In the genomic region with DNA sequence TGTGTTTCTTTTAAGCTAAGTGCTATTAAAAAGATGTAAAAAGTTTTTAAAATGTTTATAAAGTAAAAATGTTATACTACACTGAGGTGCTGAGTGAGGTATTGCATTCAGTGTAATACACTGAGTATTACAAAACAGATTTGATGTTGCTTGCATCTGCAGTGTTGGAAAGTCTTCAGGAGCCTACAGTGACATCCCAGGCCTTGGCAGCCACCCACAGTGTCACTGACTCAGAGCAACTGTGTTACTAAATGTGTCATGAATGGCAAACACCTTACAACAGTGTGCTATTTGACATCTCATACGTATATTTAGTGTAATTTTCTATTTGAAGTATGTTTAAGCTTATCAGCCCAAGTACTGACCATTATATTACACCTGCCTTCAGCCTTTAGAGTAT, we compare ENCODE assay signal across 23 mouse cellular contexts. TPM values are rescaled to one million over a fixed set of nuclear protein-coding genes. Genes with fewer than 3 reads are reported as not detected.
"Had no signal": no experiment of that assay in that cellular context is flagged by ENCODE, and none has a peak within 500 bp of the region (broad histone marks: within the 10 kb centered on the region; RNA-seq: fewer than 3 reads in every experiment).

No protein-coding gene starts in this region.

- H3K4me3 ChIP-seq: layer of hippocampus, adult 2 months; limb, embryonic 10.5 days; liver, embryonic 15.5 days; megakaryocyte, embryonic 14.5 days; midbrain, embryonic 15.5 days; neural tube, embryonic 12.5 days; stomach, embryonic 15.5 days had no signal

- DNase-seq: kidney, postnatal 10 days; kidney, postnatal 4 days; lung, adult 2 months; thymus, adult 2 months; thymus, postnatal 36 days had no signal

- H3K27ac ChIP-seq: layer of hippocampus, adult 2 months; limb, embryonic 10.5 days; liver, embryonic 15.5 days; macrophage; midbrain, embryonic 15.5 days; neural tube, embryonic 12.5 days; stomach, embryonic 15.5 days had no signal

RNA-seq across cellular contexts. Expression of a gene that starts 10.1 kb away (rescaled TPM):
- total RNA-seq: layer of hippocampus, adult 2 months; layer of hippocampus, postnatal 10 days; left cerebral cortex, postnatal 10 days; monocyte, adult 5-6 weeks; neutrophil, adult 5-6 weeks had no signal
- polyA plus RNA-seq: kidney, embryonic 14.5 days; limb, embryonic 10.5 days; limb, embryonic 14.5 days; liver, embryonic 11.5 days; liver, embryonic 15.5 days; lung, adult 2 months; lung, postnatal 0 days; macrophage; midbrain, embryonic 11.5 days; midbrain, embryonic 15.5 days; neural tube, embryonic 12.5 days; stomach, embryonic 15.5 days; testis, adult 2 months; thymus, adult 2 months had no signal

RNA-seq across cellular contexts. Expression of a gene that starts 23.6 kb away (rescaled TPM):
- total RNA-seq: layer of hippocampus, adult 2 months; layer of hippocampus, postnatal 10 days; left cerebral cortex, postnatal 10 days; monocyte, adult 5-6 weeks; neutrophil, adult 5-6 weeks had no signal
- polyA plus RNA-seq: kidney, embryonic 14.5 days; limb, embryonic 10.5 days; limb, embryonic 14.5 days; liver, embryonic 11.5 days; liver, embryonic 15.5 days; lung, adult 2 months; lung, postnatal 0 days; macrophage; midbrain, embryonic 11.5 days; midbrain, embryonic 15.5 days; neural tube, embryonic 12.5 days; stomach, embryonic 15.5 days; testis, adult 2 months; thymus, adult 2 months had no signal

RNA-seq across cellular contexts. Expression of a gene that starts 25.4 kb away (rescaled TPM):
- total RNA-seq: layer of hippocampus, adult 2 months; layer of hippocampus, postnatal 10 days; left cerebral cortex, postnatal 10 days; monocyte, adult 5-6 weeks; neutrophil, adult 5-6 weeks had no signal
- polyA plus RNA-seq: kidney, embryonic 14.5 days; limb, embryonic 10.5 days; limb, embryonic 14.5 days; liver, embryonic 11.5 days; liver, embryonic 15.5 days; lung, adult 2 months; lung, postnatal 0 days; midbrain, embryonic 11.5 days; midbrain, embryonic 15.5 days; neural tube, embryonic 12.5 days; stomach, embryonic 15.5 days; testis, adult 2 months; thymus, adult 2 months had no signal

RNA-seq across cellular contexts. Expression of a gene that starts 44.2 kb away (rescaled TPM):
- total RNA-seq: layer of hippocampus, adult 2 months; layer of hippocampus, postnatal 10 days; left cerebral cortex, postnatal 10 days; monocyte, adult 5-6 weeks; neutrophil, adult 5-6 weeks had no signal
- polyA plus RNA-seq: kidney, embryonic 14.5 days; limb, embryonic 10.5 days; limb, embryonic 14.5 days; liver, embryonic 11.5 days; liver, embryonic 15.5 days; lung, adult 2 months; lung, postnatal 0 days; macrophage; midbrain, embryonic 11.5 days; midbrain, embryonic 15.5 days; neural tube, embryonic 12.5 days; stomach, embryonic 15.5 days; testis, adult 2 months; thymus, adult 2 months had no signal

RNA-seq across cellular contexts. Expression of a gene that starts 55.2 kb away (rescaled TPM):
- total RNA-seq: layer of hippocampus, adult 2 months; layer of hippocampus, postnatal 10 days; left cerebral cortex, postnatal 10 days; monocyte, adult 5-6 weeks; neutrophil, adult 5-6 weeks had no signal
- polyA plus RNA-seq: kidney, embryonic 14.5 days; limb, embryonic 10.5 days; limb, embryonic 14.5 days; liver, embryonic 11.5 days; liver, embryonic 15.5 days; lung, adult 2 months; lung, postnatal 0 days; macrophage; midbrain, embryonic 11.5 days; midbrain, embryonic 15.5 days; neural tube, embryonic 12.5 days; stomach, embryonic 15.5 days; testis, adult 2 months; thymus, adult 2 months had no signal
